Mouse (Mus musculus) ES-Bruce4 (cell line): ENCODE data around the gene Dclk1.

ENCODE experiments used
- CTCF ChIP-seq: IDR thresholded peaks from one replicate; pipeline ENCODE4 v1.8.1; 2011; ENCODE audit warnings: low read depth, low read length
- POLR2A ChIP-seq: IDR thresholded peaks from one replicate; pipeline ENCODE4 v1.8.1; 2011; ENCODE audit warnings: low read length; ENCODE audit not compliant: insufficient read depth

GRCm38 (mm10) chr3:55492021-55492420 lies 249.9 kb downstream of the Dclk1 start:
- TF ChIP-seq CTCF (no peak), POLR2A (no peak)
